Mouse (Mus musculus) intestine, embryonic 16.5 days (tissue): ENCODE data around the gene Tle4. TPM values are rescaled to one million over a fixed set of nuclear protein-coding genes. Genes with fewer than 3 reads are reported as not detected.

Source experiments
- ATAC-seq: fragments of 200-750 bp; cut with Nextera tagmentation; 2 replicates; pipeline ENCODE4 v1.8.0; 2017; ENCODE audit warnings: moderate TSS enrichment, moderate library complexity
- H3K27ac ChIP-seq: fragments of 300-500 bp; sonication (generic); 2 replicates; pipeline ENCODE4 v1.5.1; 2014; ENCODE audit warnings: mild to moderate bottlenecking, low read length
- H3K27me3 ChIP-seq: fragments of 300-500 bp; sonication (generic); replicated peaks from 2 replicates; pipeline ENCODE4 v1.6.1; 2014; ENCODE audit warnings: low read length, control low read depth, mixed read lengths; ENCODE audit not compliant: control insufficient read depth, insufficient read depth
- H3K36me3 ChIP-seq: fragments of 300-500 bp; sonication (generic); 2 replicates; pipeline ENCODE4 v1.6.1; 2014; ENCODE audit warnings: low read length, control low read depth; ENCODE audit not compliant: control insufficient read depth, insufficient read depth
- H3K4me1 ChIP-seq: fragments of 300-500 bp; sonication (generic); 2 replicates; pipeline ENCODE4 v1.6.1; 2014; ENCODE audit warnings: low read length, control low read depth, mixed read lengths; ENCODE audit not compliant: control insufficient read depth, insufficient read depth
- H3K4me2 ChIP-seq: fragments of 300-500 bp; sonication (generic); 2 replicates; pipeline ENCODE4 v1.6.1; 2014; ENCODE audit warnings: low read depth, low read length, control low read depth
- H3K4me3 ChIP-seq: fragments of 300-500 bp; sonication (generic); 2 replicates; pipeline ENCODE4 v1.5.1; 2014; ENCODE audit warnings: mild to moderate bottlenecking, low read length
- H3K9ac ChIP-seq: fragments of 300-500 bp; sonication (generic); 2 replicates; pipeline ENCODE4 v1.6.1; 2014; ENCODE audit warnings: low read depth, low read length
- H3K9me3 ChIP-seq: fragments of 300-500 bp; sonication (generic); 2 replicates; pipeline ENCODE4 v1.6.1; 2016; ENCODE audit warnings: low read length, control low read depth; ENCODE audit not compliant: control insufficient read depth
- WGBS: fragments of 180-500 bp; shearing (Covaris S2); extraction: QIAGEN DNeasy Blood & Tissue Kit; methylation state at CpG from one replicate; pipeline ENCODE4 v1.1.7; 2014; 5-methylcytosine and 5-hydroxymethylcytosine counted together
- polyA plus RNA-seq: library from polyadenylated mRNA; unstranded; fragments of >200 nt; fragmentation: Nextera tagmentation; extraction: Ambion mirVana; gene quantifications from 2 replicates; pipeline ENCODE4 v1.2.1, GENCODE M21; 2015

Gene Tle4
- polyA plus RNA-seq, 1 experiment from 2014 or later, result 11.5 TPM

GRCm38 (mm10) chr19:14435681-14436376, 162.0 kb downstream of the Tle4 start:
- Histone ChIP-seq H3K36me3 (no peaks in the 10 kb centered on the region), H3K4me3 (no peak overlapping the region), H3K4me1 (no peaks in the 10 kb centered on the region), H3K27me3 (no peaks in the 10 kb centered on the region), H3K9ac (no peak overlapping the region), H3K27ac (no peak overlapping the region), H3K9me3 (no peaks in the 10 kb centered on the region), H3K4me2 (no peak overlapping the region)
- ATAC-seq, result 0 out of 2 replicates have a peak, but pooled peaks have one; percentile 33
- 42% methylated on average over 14 of the region's 14 CpGs for WGBS

- H3K4me3 ChIP-seq, result no peak overlapping the region
- WGBS, result 91% methylated on average over 4 of the region's 4 CpGs
- no peaks in the 10 kb centered on the region for H3K36me3 ChIP-seq
- no peak overlapping the region for H3K27ac ChIP-seq
- H3K9me3 ChIP-seq, result no peaks in the 10 kb centered on the region
- H3K4me1 ChIP-seq, result no peaks in the 10 kb centered on the region
- ATAC-seq, result no peak
- H3K4me2 ChIP-seq, result no peak overlapping the region
- no peaks in the 10 kb centered on the region for H3K27me3 ChIP-seq
- H3K9ac ChIP-seq, result no peak overlapping the region
These were observed 164.0 kb downstream of the Tle4 start for GRCm38 (mm10) chr19:14433900-14434299.

GRCm38 (mm10) chr19:14432436-14432835, 165.4 kb downstream of the Tle4 start:
- no peaks in the 10 kb centered on the region for H3K4me1 ChIP-seq
- H3K4me3 ChIP-seq, result no peak overlapping the region
- 91% methylated on average over 7 of the region's 7 CpGs for WGBS
- ATAC-seq, result no peak
- H3K27ac ChIP-seq, result no peak overlapping the region
- H3K27me3 ChIP-seq, result no peaks in the 10 kb centered on the region
- H3K9me3 ChIP-seq, result no peaks in the 10 kb centered on the region
- H3K9ac ChIP-seq, result no peak overlapping the region
- H3K4me2 ChIP-seq, result no peak overlapping the region
- H3K36me3 ChIP-seq, result no peaks in the 10 kb centered on the region

GRCm38 (mm10) chr19:14426920-14427319, 170.9 kb downstream of the Tle4 start:
- H3K4me1 ChIP-seq, result peaks cover 12% of the 10 kb centered on the region; the same call in 1 of the 2 replicates
- WGBS, result 45% methylated on average over 6 of the region's 6 CpGs
- H3K36me3 ChIP-seq, result no peaks in the 10 kb centered on the region
- H3K9ac ChIP-seq, result no peak overlapping the region
- no peaks in the 10 kb centered on the region; the same call in 1 of the 2 replicates for H3K27me3 ChIP-seq
- H3K9me3 ChIP-seq, result no peaks in the 10 kb centered on the region
- no peak overlapping the region for H3K27ac ChIP-seq
- 0 out of 2 replicates have a peak overlapping the region, but pooled peaks have one; percentile 13 for H3K4me2 ChIP-seq
- no peak for ATAC-seq
- no peak overlapping the region for H3K4me3 ChIP-seq

GRCm38 (mm10) chr19:14426244-14426868, 171.5 kb downstream of the Tle4 start:
- peaks cover 12% of the 10 kb centered on the region; the same call in 1 of the 2 replicates for H3K4me1 ChIP-seq
- H3K9me3 ChIP-seq, result no peaks in the 10 kb centered on the region
- no peak overlapping the region for H3K9ac ChIP-seq
- 36% methylated on average over 19 of the region's 19 CpGs for WGBS
- no peaks in the 10 kb centered on the region; the same call in 1 of the 2 replicates for H3K27me3 ChIP-seq
- no peak overlapping the region for H3K27ac ChIP-seq
- H3K4me2 ChIP-seq, result 0 out of 2 replicates have a peak overlapping the region, but pooled peaks have one; percentile 13
- ATAC-seq, result peak; percentile 65
- H3K36me3 ChIP-seq, result no peaks in the 10 kb centered on the region
- H3K4me3 ChIP-seq, result no peak overlapping the region; the same call in 1 of the 2 replicates

GRCm38 (mm10) chr19:14425122-14425521, 172.7 kb downstream of the Tle4 start:
- ATAC-seq, result peak; percentile 26
- Histone ChIP-seq H3K4me2 (no peak overlapping the region), H3K27me3 (no peaks in the 10 kb centered on the region; the same call in 1 of the 2 replicates), H3K9ac (no peak overlapping the region), H3K9me3 (no peaks in the 10 kb centered on the region), H3K4me3 (no peak overlapping the region), H3K4me1 (peaks cover 12% of the 10 kb centered on the region; the same call in 1 of the 2 replicates), H3K27ac (no peak overlapping the region), H3K36me3 (no peaks in the 10 kb centered on the region)
- WGBS, result 41% methylated on average over 6 of the region's 6 CpGs

- no peaks in the 10 kb centered on the region for H3K9me3 ChIP-seq
- ATAC-seq, result peak; percentile 72
- no peak overlapping the region for H3K4me3 ChIP-seq
- no peak overlapping the region for H3K4me2 ChIP-seq
- WGBS, result 22% methylated on average over 12 of the region's 12 CpGs
- no peaks in the 10 kb centered on the region for H3K36me3 ChIP-seq
- no peaks in the 10 kb centered on the region; the same call in 1 of the 2 replicates for H3K27me3 ChIP-seq
- H3K27ac ChIP-seq, result no peak overlapping the region
- no peak overlapping the region for H3K9ac ChIP-seq
- H3K4me1 ChIP-seq, result peaks cover 12% of the 10 kb centered on the region; the same call in 1 of the 2 replicates
These were observed 173.6 kb downstream of the Tle4 start for GRCm38 (mm10) chr19:14424016-14424964.

- peaks cover 8% of the 10 kb centered on the region; the same call in 1 of the 2 replicates for H3K4me1 ChIP-seq
- no peaks in the 10 kb centered on the region; the same call in 1 of the 2 replicates for H3K27me3 ChIP-seq
- H3K4me2 ChIP-seq, result no peak overlapping the region
- WGBS, result 85% methylated on average over 5 of the region's 5 CpGs
- H3K27ac ChIP-seq, result no peak overlapping the region
- H3K9me3 ChIP-seq, result no peaks in the 10 kb centered on the region
- ATAC-seq, result no peak
- no peak overlapping the region for H3K9ac ChIP-seq
- H3K36me3 ChIP-seq, result no peaks in the 10 kb centered on the region
- H3K4me3 ChIP-seq, result no peak overlapping the region
These were observed 176.2 kb downstream of the Tle4 start for GRCm38 (mm10) chr19:14421691-14422090.

- Histone ChIP-seq H3K36me3 (no peaks in the 10 kb centered on the region), H3K9me3 (no peaks in the 10 kb centered on the region), H3K4me2 (no peak overlapping the region), H3K27ac (no peak overlapping the region), H3K4me1 (peaks cover 2% of the 10 kb centered on the region; the same call in 1 of the 2 replicates), H3K9ac (no peak overlapping the region), H3K4me3 (no peak overlapping the region), H3K27me3 (no peaks in the 10 kb centered on the region)
- 68% methylated on average over 5 of the region's 5 CpGs for WGBS
- peak; percentile 78 for ATAC-seq
These were observed 178.0 kb downstream of the Tle4 start for GRCm38 (mm10) chr19:14419886-14420285.
